Mouse (Mus musculus): ENCODE results near the gene Cnbp.

Gene Cnbp

DNA sequence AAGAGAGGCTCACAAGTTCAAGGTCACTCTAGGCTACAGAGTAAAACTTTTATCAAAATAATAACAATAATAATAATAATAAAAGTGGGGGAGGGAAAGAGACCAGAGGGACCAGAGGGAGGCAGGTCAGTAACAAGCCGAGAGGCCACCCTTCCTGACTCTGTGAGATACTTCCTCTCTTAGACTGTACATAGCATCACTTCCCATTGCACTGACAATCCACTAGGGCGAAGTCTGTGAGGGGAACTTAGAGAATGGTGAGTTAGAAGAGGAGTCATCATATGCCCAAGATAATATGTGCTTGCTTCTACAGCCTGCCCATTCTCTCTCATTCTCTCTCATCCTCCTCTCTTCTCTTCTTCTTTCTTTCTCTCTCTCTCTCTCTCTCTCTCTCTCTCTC is 44.9 kb downstream of the Cnbp start:
- no peak for DNase-seq (ENCODE audit: low spot score in 2 of 2)

DNA sequence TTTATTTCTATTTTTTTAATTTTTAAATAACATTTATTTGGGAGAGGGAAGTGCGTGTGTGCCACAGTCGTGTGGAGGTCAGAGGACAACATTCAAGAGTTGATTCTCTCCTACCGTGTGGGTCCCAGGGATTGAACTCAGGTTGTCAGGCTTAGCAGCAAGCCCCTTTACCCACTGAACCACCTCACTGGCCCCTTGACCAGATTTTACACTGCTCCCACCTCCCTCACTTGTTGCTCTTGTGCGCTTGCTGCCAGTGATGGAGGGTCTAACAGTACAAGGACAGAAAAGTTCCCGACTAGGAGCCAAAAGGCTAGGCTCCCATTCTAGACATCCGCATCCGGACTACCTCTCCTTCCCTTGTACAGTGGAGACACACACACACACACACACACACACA is 45.5 kb downstream of the Cnbp start:
- no peak for DNase-seq (ENCODE audit: low spot score in 2 of 2)

DNA sequence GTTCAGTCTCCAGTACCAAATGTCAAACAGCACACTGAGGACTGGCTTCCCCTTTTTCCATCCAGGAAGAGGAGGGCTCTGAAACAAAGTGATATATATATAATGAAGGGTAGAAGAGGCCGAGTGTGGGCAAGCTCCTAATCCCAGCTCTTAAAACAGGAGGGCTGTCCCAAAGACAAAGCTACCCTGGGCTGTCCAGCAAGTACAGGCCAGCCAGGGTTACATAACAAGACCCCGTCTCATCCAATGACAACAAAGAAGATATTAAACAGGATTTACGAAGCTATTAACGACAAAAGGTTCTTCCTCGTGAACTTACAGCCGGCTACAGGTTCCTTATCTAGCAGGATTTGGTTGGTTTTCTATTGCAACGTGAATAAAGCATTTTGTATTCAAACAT is 46.0 kb downstream of the Cnbp start:
- DNase-seq (ENCODE audit: low spot score in 2 of 2) = no peak

DNA sequence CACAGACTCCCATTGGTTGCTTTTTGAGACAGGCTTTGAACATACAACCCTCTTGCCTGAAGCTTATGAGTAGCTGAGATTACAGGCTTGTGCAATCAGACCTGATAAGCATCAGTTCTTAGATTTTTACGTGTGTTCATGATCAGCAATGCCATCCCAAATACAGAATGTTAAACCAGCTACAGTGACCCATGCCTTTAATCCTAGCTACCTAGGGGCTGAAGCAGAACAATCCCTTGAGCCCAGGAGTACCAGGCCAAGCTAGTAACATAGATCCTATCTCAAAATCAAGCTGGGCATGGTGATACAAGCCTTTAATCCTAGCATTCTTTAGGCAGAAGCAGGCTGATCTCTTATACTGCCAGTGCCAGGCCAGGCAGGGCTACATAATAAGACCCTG is 46.9 kb downstream of the Cnbp start:
- no peak for DNase-seq (ENCODE audit: low spot score in 2 of 2)

DNA sequence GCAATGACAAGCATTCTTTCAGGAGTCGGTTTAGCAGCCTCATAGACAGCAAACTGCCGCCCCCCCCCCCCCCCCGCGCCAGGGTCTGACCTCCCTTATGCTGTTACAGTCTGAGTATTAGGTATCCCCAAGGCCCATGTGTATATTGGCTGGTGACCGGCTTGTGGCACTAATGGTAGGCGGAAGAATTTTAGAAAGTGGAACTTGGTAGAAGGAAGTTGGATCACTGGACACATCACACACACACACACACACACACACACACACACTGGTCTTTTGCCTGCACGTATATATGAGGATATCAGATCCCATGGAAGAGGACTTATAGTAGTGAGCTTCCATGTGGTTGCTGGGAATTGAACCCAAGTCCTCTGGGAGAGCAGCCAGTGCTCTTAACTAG is 48.4 kb downstream of the Cnbp start:
- no peak for DNase-seq (ENCODE audit: low spot score in 2 of 2)

DNA sequence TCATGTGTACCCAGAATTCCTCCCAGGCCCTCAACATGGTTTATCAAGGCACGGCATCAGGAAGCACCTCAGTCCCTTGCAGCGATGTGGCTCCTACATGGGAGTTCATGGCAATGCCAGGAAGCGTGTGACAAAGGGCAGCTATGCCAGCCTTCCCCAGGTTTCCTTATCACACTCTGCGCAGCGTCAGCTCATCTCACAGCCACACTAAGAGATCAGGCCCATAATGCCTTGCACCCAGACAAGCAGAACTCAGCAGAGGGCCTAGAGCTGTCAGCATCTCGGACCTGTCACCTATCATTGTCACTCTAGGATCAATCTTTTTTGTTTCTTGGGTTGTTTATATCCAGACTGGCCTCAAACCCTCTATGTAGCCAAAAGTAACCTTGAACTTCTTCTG is 51.3 kb downstream of the Cnbp start:
- no peak for DNase-seq (ENCODE audit: low spot score in 2 of 2)

DNA sequence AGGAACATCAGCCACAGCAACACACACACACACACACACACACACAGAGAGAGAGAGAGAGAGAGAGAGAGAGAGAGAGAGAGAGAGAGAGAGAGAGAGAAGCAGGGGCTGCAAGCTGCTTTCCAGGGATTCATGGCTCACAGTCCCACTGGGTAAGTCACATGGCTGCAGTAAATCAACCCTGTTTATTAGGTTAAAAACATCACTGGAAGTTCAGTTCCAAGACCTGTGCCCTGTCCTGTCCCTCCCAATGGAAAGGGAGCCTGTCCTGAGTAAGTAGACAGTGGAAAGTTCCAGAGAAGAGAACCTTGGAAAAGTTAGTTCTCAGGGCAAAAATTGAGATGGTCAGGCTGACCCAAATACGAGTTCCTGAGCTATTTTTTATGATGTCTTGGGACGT is 53.6 kb downstream of the Cnbp start:
- DNase-seq (ENCODE audit: low spot score in 2 of 2) = no peak

DNA sequence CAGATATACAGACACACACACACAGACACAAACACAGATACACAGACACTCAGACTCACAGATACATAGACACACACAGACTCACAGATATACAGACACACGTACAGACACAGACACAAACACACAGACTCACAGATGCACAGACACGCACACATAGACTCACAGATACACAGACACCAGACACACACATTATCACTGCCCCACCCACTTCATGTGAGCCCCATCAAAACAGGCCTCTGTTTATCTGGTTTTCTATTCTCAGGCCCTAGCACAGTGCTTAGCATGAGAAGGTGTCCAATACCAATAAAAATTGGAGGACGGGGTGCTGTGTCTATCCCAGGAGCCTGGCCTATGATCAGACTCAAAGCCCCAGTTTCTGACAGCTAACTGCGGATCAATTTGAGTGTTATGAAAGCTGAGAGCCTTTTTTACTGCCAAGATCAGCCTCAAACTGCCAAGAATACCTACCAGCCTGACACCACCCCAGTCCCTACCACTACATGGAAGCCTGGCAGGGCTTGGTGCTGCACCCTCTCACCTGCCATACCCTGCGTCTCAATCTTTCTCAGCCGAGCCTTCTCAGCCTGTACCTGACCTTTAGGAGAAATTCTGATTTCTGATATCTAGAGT is 54.5 kb downstream of the Cnbp start:
- no peak for DNase-seq (ENCODE audit: low spot score in 2 of 2)

DNA sequence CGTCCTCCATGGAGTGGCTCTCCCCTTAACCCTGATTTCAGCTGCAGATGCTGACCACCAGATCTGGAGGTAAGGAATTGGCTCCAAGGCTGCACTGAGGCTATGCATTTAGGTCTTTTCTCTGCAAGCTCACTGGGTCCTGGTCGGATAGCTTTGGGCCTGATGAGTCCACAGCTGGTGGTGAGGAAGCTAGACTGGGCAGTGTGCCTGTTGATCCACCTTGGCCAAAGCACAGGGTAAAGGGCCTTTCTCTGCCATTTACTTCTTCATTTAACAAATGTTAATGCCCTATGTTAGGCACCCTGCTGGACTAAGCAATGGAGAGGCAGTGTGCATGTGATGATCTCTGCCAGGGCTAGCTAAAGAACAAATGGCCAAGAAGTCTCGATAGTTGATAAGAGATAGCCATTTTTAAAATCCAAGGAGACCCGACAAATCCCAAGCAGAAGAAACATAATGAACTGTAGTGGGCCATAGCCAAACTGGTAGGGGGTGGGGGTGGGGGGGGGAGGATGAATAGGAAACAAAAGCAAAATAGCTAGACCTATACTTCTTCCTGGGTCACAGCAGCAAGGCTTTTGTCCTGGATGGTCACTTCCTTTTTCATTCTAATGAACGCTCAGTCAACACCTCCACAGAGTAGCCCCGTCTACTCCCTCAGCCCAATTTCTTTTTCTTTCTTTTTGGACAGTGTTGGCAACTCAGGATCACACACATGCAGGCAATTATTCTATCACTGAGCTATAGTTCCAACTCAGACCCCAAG is 55.3 kb downstream of the Cnbp start:
- no peak for DNase-seq (ENCODE audit: low spot score in 2 of 2)

DNA sequence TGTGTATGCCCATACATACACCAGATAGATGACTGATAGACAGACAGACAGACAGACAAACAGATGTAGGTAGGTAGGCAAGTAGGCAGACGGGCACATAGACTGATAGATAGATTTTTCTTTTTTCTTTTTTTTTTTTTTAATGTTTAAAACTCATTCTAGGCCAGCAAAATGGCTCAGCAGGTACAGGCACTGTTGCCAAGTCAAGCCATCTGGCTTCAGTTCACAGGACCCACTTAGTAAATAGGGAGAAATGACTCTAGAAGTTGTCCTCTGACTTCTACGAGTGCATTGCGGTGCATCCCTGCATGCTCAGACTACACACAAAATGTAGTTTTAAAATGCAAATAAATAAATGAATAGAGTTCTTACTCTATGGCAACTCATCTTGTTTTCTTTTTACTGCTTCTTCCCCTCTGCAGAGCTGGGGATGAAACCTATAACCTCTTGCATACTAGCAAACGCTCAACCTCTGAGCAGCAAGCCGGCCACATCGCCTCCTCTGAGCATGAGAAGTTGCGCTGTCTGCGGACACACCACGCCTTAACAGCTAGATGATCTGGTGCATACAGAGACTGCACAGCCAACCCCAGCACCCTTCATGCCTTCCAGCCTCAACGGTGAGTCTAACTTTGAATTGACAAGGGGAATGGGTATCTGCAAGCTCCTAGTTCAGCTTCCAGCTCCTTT is 56.9 kb downstream of the Cnbp start:
- no peak for DNase-seq (ENCODE audit: low spot score in 2 of 2)
